Mouse (Mus musculus) CH12.LX (cell line): ENCODE measurements at regions not wholly inside any gene's neighbourhood (a gene's known extent, or its start where the extent isn't known, plus 50 kb on each side); places are given as distances from the start of the nearest gene placed in this dataset.

Experiments used
- DNase-seq: peaks from one replicate; pipeline ENCODE4 v3.0.0-alpha.2; 2013; ENCODE audit errors: extremely low read depth
- H3K27ac ChIP-seq: 2 replicates; pipeline ENCODE4 v1.5.1; 2012; ENCODE audit warnings: low read depth, mild to moderate bottlenecking, control low read depth, moderate library complexity; ENCODE audit not compliant: insufficient read depth
- H3K27me3 ChIP-seq: replicated peaks from 2 replicates; pipeline ENCODE3; 2012; ENCODE audit warnings: inconsistent platforms
- H3K36me3 ChIP-seq, 2 experiments: replicated peaks in 1 of 2; 2 replicates each; pipeline versions ENCODE3 to v1.6.1; 2012; ENCODE audit warnings: inconsistent platforms in 1 of 2, low read length in 1 of 2, mild to moderate bottlenecking in 1 of 2, mixed read lengths in 1 of 2, moderate library complexity in 1 of 2; ENCODE audit not compliant: control insufficient read depth in 1 of 2, insufficient read depth in 1 of 2
- H3K4me1 ChIP-seq, 2 experiments: 2 replicates each; pipeline ENCODE4 v1.6.1; 2012; ENCODE audit warnings: inconsistent platforms in 1 of 2, moderate library complexity in 1 of 2; ENCODE audit not compliant: insufficient read depth in 2 of 2, control insufficient read depth in 1 of 2
- H3K4me2 ChIP-seq: 2 replicates; pipeline ENCODE4 v1.6.1; 2012; ENCODE audit warnings: low read depth, mild to moderate bottlenecking, control low read depth; ENCODE audit not compliant: poor library complexity, insufficient read depth, severe bottlenecking
- H3K4me3 ChIP-seq, 3 experiments: fragments of 150-350 bp in 1 of 3; sonication (generic) in 1 of 3; replicated peaks in 1 of 3; 2 replicates each; pipeline versions ENCODE3 to v1.5.1; 2011 to 2012; ENCODE audit warnings: low read depth in 2 of 3, low read length in 2 of 3, mild to moderate bottlenecking in 2 of 3, moderate library complexity in 2 of 3, control low read depth in 1 of 3, improper control_type of control experiment in 1 of 3, inconsistent platforms in 1 of 3, mixed read lengths in 1 of 3; ENCODE audit not compliant: poor library complexity in 1 of 3
- H3K79me2 ChIP-seq: replicated peaks from 2 replicates; pipeline ENCODE4 v1.6.1; 2012; ENCODE audit warnings: mild to moderate bottlenecking, moderate library complexity; ENCODE audit not compliant: control insufficient read depth, poor library complexity, insufficient read depth, severe bottlenecking; ENCODE audit errors: extremely low read depth
- H3K9ac ChIP-seq: 2 replicates; pipeline ENCODE4 v1.6.1; 2012; ENCODE audit warnings: low read depth, mild to moderate bottlenecking, control low read depth, moderate library complexity; ENCODE audit not compliant: insufficient read depth
- H3K9me3 ChIP-seq: replicated peaks from 2 replicates; pipeline ENCODE3; 2012; ENCODE audit warnings: low read length, inconsistent platforms, mixed read lengths
- BHLHE40 ChIP-seq: IDR thresholded peaks from 2 replicates; pipeline ENCODE4 v1.6.1; 2011; ENCODE audit warnings: mild to moderate bottlenecking, low read depth, low read length, improper control_type of control experiment
- CHD1 ChIP-seq: IDR thresholded peaks from 2 replicates; pipeline ENCODE4 v1.6.1; 2012; ENCODE audit warnings: low read depth, low read length, improper control_type of control experiment, inconsistent platforms
- CHD2 ChIP-seq: IDR thresholded peaks from 2 replicates; pipeline ENCODE4 v1.6.1; 2011; ENCODE audit warnings: low read length, improper control_type of control experiment
- ELF1 ChIP-seq: IDR thresholded peaks from 2 replicates; pipeline ENCODE4 v1.6.1; 2014; ENCODE audit warnings: low read depth, mild to moderate bottlenecking, inconsistent platforms, low read length, improper control_type of control experiment
- EP300 ChIP-seq: IDR thresholded peaks from 2 replicates; pipeline ENCODE4 v1.6.1; 2011; ENCODE audit warnings: low read length, improper control_type of control experiment
- ETS1 ChIP-seq: conservative IDR thresholded peaks from 2 replicates; pipeline ENCODE4 v1.6.1; 2012; ENCODE audit warnings: low read depth, mild to moderate bottlenecking, inconsistent platforms, low read length, improper control_type of control experiment, moderate library complexity
- GABPA ChIP-seq: IDR thresholded peaks from 2 replicates; pipeline ENCODE4 v1.6.1; 2012; ENCODE audit warnings: low read depth, low read length, improper control_type of control experiment, inconsistent platforms; ENCODE audit not compliant: insufficient replicate concordance
- JUN ChIP-seq: IDR thresholded peaks from 2 replicates; pipeline ENCODE4 v1.6.1; 2011; ENCODE audit warnings: low read depth, mild to moderate bottlenecking, low read length, improper control_type of control experiment, moderate library complexity; ENCODE audit not compliant: insufficient read depth
- JUND ChIP-seq: conservative IDR thresholded peaks from 2 replicates; pipeline ENCODE4 v1.6.1; 2011; ENCODE audit warnings: low read depth, low read length, improper control_type of control experiment
- MAFK ChIP-seq: IDR thresholded peaks from 2 replicates; pipeline ENCODE4 v1.6.1; 2011; ENCODE audit warnings: low read length, improper control_type of control experiment; ENCODE audit not compliant: insufficient replicate concordance
- MAX ChIP-seq: IDR thresholded peaks from 2 replicates; pipeline ENCODE4 v1.6.1; 2011; ENCODE audit warnings: low read length, improper control_type of control experiment
- MAZ ChIP-seq: IDR thresholded peaks from 2 replicates; pipeline ENCODE4 v1.6.1; 2012; ENCODE audit warnings: low read depth, mild to moderate bottlenecking, inconsistent platforms, low read length, improper control_type of control experiment, moderate library complexity
- MEF2A ChIP-seq: IDR thresholded peaks from 2 replicates; pipeline ENCODE4 v1.6.1; 2014; ENCODE audit warnings: low read depth, mild to moderate bottlenecking, inconsistent platforms, low read length, improper control_type of control experiment, borderline replicate concordance
- MXI1 ChIP-seq: IDR thresholded peaks from 2 replicates; pipeline ENCODE4 v1.6.1; 2011; ENCODE audit warnings: mild to moderate bottlenecking, low read depth, low read length, improper control_type of control experiment
- MYC ChIP-seq: IDR thresholded peaks from 2 replicates; pipeline ENCODE4 v1.6.1; 2011; ENCODE audit warnings: low read depth, mild to moderate bottlenecking, improper control_type of control experiment, low read length
- NELFE ChIP-seq: IDR thresholded peaks from 2 replicates; pipeline ENCODE4 v1.6.1; 2011; ENCODE audit warnings: low read depth, low read length, improper control_type of control experiment
- PAX5 ChIP-seq: IDR thresholded peaks from 2 replicates; pipeline ENCODE4 v1.6.1; 2012; ENCODE audit warnings: low read length, inconsistent platforms, mixed read lengths
- POLR2A ChIP-seq: IDR thresholded peaks from 2 replicates; pipeline ENCODE4 v1.6.1; 2011; ENCODE audit warnings: low read depth, mild to moderate bottlenecking, improper control_type of control experiment, low read length
- POLR2AphosphoS2 ChIP-seq: IDR thresholded peaks from 2 replicates; pipeline ENCODE4 v1.6.1; 2011; ENCODE audit warnings: low read depth, low read length, improper control_type of control experiment
- RAD21 ChIP-seq: IDR thresholded peaks from 2 replicates; pipeline ENCODE4 v1.6.1; 2011; ENCODE audit warnings: low read depth, mild to moderate bottlenecking, low read length, improper control_type of control experiment, moderate library complexity
- SIN3A ChIP-seq: IDR thresholded peaks from 2 replicates; pipeline ENCODE4 v1.6.1; 2012; ENCODE audit warnings: low read length, improper control_type of control experiment, inconsistent platforms
- SMC3 ChIP-seq: IDR thresholded peaks from 2 replicates; pipeline ENCODE4 v1.6.1; 2011; ENCODE audit warnings: low read depth, low read length, improper control_type of control experiment
- TCF12 ChIP-seq: IDR thresholded peaks from 2 replicates; pipeline ENCODE4 v1.6.1; 2014; ENCODE audit warnings: low read depth, mild to moderate bottlenecking, inconsistent platforms, low read length, improper control_type of control experiment
- UBTF ChIP-seq: IDR thresholded peaks from 2 replicates; pipeline ENCODE4 v1.6.1; 2012; ENCODE audit warnings: low read depth, mild to moderate bottlenecking, inconsistent platforms, low read length, improper control_type of control experiment, moderate library complexity
- USF1 ChIP-seq: IDR thresholded peaks from 2 replicates; pipeline ENCODE4 v1.6.1; 2014; ENCODE audit warnings: low read depth, mild to moderate bottlenecking, inconsistent platforms, low read length, improper control_type of control experiment
- ZKSCAN1 ChIP-seq: IDR thresholded peaks from 2 replicates; pipeline ENCODE4 v1.6.1; 2012; ENCODE audit warnings: low read depth, inconsistent platforms, low read length, improper control_type of control experiment, borderline replicate concordance
- ZMIZ1 ChIP-seq: IDR thresholded peaks from 2 replicates; pipeline ENCODE4 v1.6.1; 2012; ENCODE audit warnings: low read depth, mild to moderate bottlenecking, inconsistent platforms, low read length, improper control_type of control experiment
- ZNF384 ChIP-seq: IDR thresholded peaks from 2 replicates; pipeline ENCODE4 v1.6.1; 2012; ENCODE audit warnings: low read depth, low read length, improper control_type of control experiment, inconsistent platforms
- dilution Hi-C: fragments of 300-500 bp; cut with MboI; formaldehyde crosslinking; loops from 2 replicates; pipeline ENCODE4 v1.14.3; 2020; ENCODE audit warnings: low sequenced_read_pairs; ENCODE audit not compliant: extremely low pct_unique_long_range_greater_than_20kb, extremely low pct_ligation_motif_present
- in situ Hi-C: fragments of 300-500 bp; cut with MboI; formaldehyde crosslinking; loops from 3 replicates; pipeline ENCODE4 v1.14.3; 2019; ENCODE audit warnings: low sequenced_read_pairs, low pct_ligation_motif_present, low pct_unique_long_range_greater_than_20kb, mixed read lengths

GRCm38 (mm10) chr4:71489788-71490187 lies 268.0 kb downstream of the Gm11232 start:
- H3K27ac ChIP-seq: no peak overlapping the region
- peaks cover 30% of the 10 kb centered on the region for H3K9me3 ChIP-seq
- H3K4me2 ChIP-seq: no peak overlapping the region
- in situ Hi-C loops (no loop called here), dilution Hi-C loops (no loop called here)
- no peak for DNase-seq
- H3K79me2 ChIP-seq: no peaks in the 10 kb centered on the region
- H3K4me1 ChIP-seq: no peaks in the 10 kb centered on the region
- H3K4me3 ChIP-seq: no peak overlapping the region
- TF ChIP-seq POLR2A (no peak), JUND (no peak), ELF1 (no peak), UBTF (no peak), CHD2 (no peak), MXI1 (no peak), NELFE (no peak), EP300 (no peak), ZKSCAN1 (no peak), GABPA (no peak), SMC3 (no peak), PAX5 (no peak), ZMIZ1 (no peak), CHD1 (no peak), MYC (no peak), POLR2AphosphoS2 (no peak), MAFK (no peak)
- H3K27me3 ChIP-seq: no peaks in the 10 kb centered on the region
- no peak overlapping the region for H3K9ac ChIP-seq
- no peaks in the 10 kb centered on the region for H3K36me3 ChIP-seq

GRCm38 (mm10) chr4:71488663-71489161 lies 269.1 kb downstream of the Gm11232 start:
- Histone ChIP-seq H3K36me3 (no peaks in the 10 kb centered on the region), H3K9me3 (peaks cover 34% of the 10 kb centered on the region), H3K4me2 (no peak overlapping the region)
- dilution Hi-C loops: no loop called here
- no peak for DNase-seq
- TF ChIP-seq PAX5 (no peak), MAX (no peak), JUN (no peak), SIN3A (no peak), MEF2A (no peak), MYC (no peak), ETS1 (no peak), ZNF384 (no peak), BHLHE40 (no peak), USF1 (no peak), UBTF (no peak), RAD21 (no peak), JUND (no peak), SMC3 (no peak), CHD2 (no peak), MAZ (no peak), TCF12 (no peak), CHD1 (no peak), ZMIZ1 (no peak)
- TF ChIP-seq, all 38 proteins: peak for 0
- Histone ChIP-seq H3K27me3 (no peaks in the 10 kb centered on the region), H3K4me3 (no peak overlapping the region), H3K9ac (no peak overlapping the region), H3K27ac (no peak overlapping the region), H3K4me1 (no peaks in the 10 kb centered on the region), H3K79me2 (no peaks in the 10 kb centered on the region)
- in situ Hi-C loops: no loop called here
